Mouse (Mus musculus) ES-E14 (cell line): ENCODE data around the gene Pomt2.

Experiments used
- CHD2 ChIP-seq: IDR thresholded peaks from 2 replicates; pipeline ENCODE4 v1.6.1; 2014; ENCODE audit warnings: mild to moderate bottlenecking, low read depth, low read length, inconsistent platforms
- HCFC1 ChIP-seq: IDR thresholded peaks from 2 replicates; pipeline ENCODE4 v1.6.1; 2012; ENCODE audit warnings: low read length, inconsistent platforms, borderline replicate concordance; ENCODE audit not compliant: insufficient read depth
- ZC3H11A ChIP-seq: IDR thresholded peaks from 2 replicates; pipeline ENCODE4 v1.6.1; 2012; ENCODE audit warnings: low read depth, mild to moderate bottlenecking, inconsistent platforms, low read length, borderline replicate concordance

DNA sequence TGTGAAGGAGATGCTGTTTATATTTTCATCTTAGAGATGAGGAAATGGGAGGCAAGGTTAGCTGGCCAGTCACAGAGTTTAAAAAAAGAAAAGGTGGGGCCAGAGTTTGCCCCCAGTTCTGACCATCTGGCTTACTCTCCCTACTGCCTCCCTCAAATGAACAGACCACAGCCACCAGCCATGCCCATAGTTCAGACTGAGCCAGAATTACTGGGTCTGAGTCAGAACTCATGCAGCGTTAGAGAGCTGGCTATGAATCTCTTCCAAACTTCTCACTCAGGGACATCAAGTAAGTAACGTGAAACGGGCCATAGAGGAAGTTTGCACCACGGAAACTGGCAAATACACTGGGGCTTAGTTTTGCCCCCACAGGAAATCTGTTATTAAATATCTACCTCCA lies 43.0 kb downstream of the Pomt2 start:
- no peak for TF ChIP-seq ZC3H11A
- TF ChIP-seq HCFC1: no peak
- no peak for TF ChIP-seq CHD2
